Mouse (Mus musculus): Measurements from ENCODE around the gene Tcp11l2. TPM values are rescaled to one million over a fixed set of nuclear protein-coding genes. Genes with fewer than 3 reads are reported as not detected.

The Tcp11l2 gene
- total RNA-seq (2014; fragmentation: Nextera tagmentation) (15.6 and 18.3 TPM in 2 replicates), total RNA-seq (2017) (8.9 and 9.5 TPM in 2 replicates)

- peak; percentile 83 for ATAC-seq (replicated peaks; ENCODE audit: poor library complexity, severe bottlenecking)
Measured at GRCm38 (mm10) chr10:84576395-84577070, at the start of gene Tcp11l2. TSS of gene Tcp11l2 (plus strand) at chr10:84576626.

- peak; percentile 80 for ATAC-seq (replicated peaks; ENCODE audit: poor library complexity, severe bottlenecking)
Measured at GRCm38 (mm10) chr10:84527070-84527469, 49.4 kb upstream of the Tcp11l2 start.

DNA sequence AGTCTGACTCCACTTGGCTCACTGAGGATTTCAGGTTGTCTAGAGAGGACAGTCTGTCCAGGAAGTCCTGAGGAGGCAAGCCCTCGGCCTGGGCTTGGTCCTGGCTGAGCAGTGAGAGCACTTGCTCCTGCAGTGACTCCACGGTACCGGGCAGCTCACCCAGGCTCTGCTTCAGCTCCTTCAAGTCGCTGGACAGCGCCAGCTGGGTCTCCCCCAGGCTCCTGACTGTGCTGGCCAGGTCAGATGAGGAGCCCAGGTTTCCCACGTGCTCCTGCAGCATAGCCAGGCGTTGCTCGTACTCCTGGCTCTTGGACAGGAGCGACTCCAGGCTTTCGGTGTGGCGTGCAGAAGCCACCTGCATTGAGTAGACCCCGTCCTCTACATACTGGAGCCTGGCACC lies 48.8 kb upstream of the Tcp11l2 start:
- ATAC-seq (replicated peaks; ENCODE audit: poor library complexity, severe bottlenecking) = peak; percentile 23; the same call in 1 of the 2 replicates

- no peak for ATAC-seq (replicated peaks; ENCODE audit: poor library complexity, severe bottlenecking)
Measured at GRCm38 (mm10) chr10:84530388-84530787, 46.0 kb upstream of the Tcp11l2 start.

- no peak for ATAC-seq (replicated peaks; ENCODE audit: poor library complexity, severe bottlenecking)
Measured at GRCm38 (mm10) chr10:84531576-84531975, 44.9 kb upstream of the Tcp11l2 start.

DNA sequence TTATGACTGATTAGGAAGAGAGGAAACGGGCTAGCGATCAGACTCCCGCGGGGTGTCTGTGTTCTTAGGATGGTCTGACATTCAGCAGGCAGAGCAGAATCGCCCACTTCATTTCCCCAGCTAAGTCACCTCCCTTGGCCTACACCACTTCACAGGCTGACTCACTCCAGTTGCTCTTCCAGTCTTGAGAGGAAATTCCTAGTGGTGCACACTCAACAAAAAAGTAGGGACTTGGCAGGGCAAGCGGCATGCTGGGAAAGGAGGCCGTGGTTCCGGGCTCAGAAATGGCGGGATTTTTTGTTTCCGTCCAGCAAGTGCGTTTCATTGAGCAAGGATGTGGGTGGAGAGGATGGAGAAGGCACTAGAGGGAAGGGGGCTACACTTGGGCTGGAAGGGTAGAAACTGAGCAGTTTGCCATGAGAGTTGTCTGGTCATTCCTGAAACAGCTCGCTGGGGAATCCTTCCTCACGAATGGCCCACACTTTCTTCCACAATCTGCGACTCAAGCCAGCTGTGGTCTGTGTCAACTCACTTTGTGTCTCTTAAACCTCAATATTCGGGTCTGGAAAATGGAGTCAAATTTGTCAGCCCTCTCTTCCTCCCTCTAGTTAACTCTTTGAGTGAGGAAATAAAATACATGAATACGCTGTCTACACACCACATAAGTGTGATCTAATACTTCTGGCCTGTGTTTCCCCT lies 44.1 kb upstream of the Tcp11l2 start:
- ATAC-seq (replicated peaks; ENCODE audit: poor library complexity, severe bottlenecking) = no peak

- ATAC-seq (replicated peaks; ENCODE audit: poor library complexity, severe bottlenecking) = 0 out of 2 replicates have a peak, but pooled peaks have one; percentile 10
Measured at GRCm38 (mm10) chr10:84532911-84533882, 43.2 kb upstream of the Tcp11l2 start.

DNA sequence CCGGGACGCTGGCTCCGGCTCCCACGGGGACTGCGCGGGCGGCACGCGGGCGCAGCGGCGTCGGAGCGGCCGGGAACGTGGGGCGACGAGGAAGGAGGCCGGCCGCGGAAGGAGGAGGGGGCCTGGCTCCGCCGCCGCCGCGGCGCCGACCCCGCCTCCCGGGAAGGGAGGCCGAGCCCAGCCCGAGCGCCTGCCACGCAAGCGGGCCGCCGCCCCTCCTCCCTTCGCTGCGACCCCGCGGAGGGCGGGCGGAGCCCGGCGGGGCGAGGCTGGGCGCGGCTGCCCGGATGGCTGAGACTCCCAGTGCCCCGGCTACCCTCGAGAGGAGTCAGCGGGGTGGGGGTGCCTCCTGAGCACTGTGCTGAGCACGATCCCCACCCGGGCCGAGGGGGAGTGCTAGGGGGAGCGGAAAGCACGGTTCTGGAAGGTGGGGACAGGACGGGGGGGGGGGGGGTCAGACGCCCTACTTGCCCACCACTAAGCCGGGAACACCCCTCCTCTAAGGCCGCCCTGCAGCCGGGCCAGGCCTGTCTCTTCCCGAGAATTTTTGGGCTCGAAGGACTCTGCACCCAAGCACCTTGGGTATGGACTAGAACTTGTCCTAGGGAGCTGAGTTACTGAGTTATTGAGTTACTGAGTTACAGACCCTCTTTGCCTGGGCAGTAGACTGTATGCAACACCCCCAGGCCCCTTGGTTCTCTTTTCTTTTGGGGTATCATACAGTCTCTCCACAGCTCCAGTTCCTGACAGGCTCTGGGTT lies 42.3 kb upstream of the Tcp11l2 start, which contains the start of gene Ckap4:
TSS of gene Ckap4 (minus strand) at position 151 of the 760 bp plus-strand sequence.
- ATAC-seq (replicated peaks; ENCODE audit: poor library complexity, severe bottlenecking) = peak; percentile 56

DNA sequence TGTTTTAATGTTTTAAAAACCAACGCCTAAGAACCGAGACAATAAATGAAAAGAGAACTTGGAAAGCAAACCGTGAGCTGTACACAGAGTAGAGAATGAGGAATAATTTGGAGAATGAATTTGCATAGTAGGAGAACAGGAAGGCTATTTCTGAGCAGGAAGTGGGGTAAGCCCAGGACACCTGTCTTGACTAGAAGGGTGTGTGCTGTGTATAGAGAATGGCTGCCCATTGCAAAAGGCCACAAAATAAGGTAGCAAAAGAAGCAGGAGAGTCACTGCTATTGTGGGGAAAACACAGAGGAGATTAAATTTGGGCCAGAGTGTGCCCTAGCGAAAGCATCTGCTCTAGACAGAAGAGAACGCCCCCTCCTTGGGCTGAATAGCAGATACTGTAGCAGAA lies 41.0 kb upstream of the Tcp11l2 start:
- ATAC-seq (replicated peaks; ENCODE audit: poor library complexity, severe bottlenecking) = peak; percentile 40

GRCm38 (mm10) chr10:84535859-84536258 lies 40.6 kb upstream of the Tcp11l2 start:
- no peak for ATAC-seq (replicated peaks; ENCODE audit: poor library complexity, severe bottlenecking)

GRCm38 (mm10) chr10:84539651-84540050 lies 36.8 kb upstream of the Tcp11l2 start:
- ATAC-seq (replicated peaks; ENCODE audit: poor library complexity, severe bottlenecking) = no peak

DNA sequence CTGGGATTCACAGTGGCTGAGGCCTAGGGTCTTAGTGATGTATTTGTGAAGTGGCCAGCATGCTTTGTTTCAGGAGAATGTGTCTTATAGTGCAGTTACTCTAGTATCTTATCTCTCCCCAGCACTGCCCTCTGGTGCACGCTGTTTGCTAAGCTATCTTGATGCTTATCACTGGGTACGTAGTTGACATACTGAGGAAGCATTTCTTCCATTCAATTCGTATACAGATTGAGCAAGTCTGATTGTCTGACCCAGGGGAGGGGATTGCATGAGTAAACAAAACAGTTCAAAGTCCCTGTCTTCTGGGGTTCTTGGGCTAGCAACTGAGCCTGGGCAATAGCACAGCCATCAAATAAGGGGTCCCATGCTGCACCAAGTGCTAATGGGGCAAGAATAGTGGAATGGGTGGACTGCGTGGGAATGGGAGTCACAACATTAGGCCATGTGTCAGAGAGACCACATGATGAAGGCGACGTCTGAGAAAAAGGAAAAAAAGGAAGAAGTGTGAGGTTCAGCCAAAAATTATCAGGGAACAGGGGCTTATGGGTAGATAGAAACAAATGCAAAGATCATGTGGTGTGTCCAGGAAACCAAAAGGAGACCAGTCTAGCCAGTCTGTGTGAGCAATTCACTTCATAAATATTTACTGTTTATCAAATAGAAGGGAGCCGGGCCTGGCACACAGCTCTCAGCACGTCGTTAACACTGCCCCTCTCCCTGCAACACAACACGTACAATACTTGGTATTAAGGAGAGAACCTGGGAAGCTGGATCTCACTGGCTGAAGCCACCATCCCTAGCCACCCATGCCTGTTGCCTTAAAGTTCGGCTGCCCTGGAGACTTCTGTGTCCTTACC lies 33.4 kb upstream of the Tcp11l2 start:
- ATAC-seq (replicated peaks; ENCODE audit: poor library complexity, severe bottlenecking) = peak; percentile 69

DNA sequence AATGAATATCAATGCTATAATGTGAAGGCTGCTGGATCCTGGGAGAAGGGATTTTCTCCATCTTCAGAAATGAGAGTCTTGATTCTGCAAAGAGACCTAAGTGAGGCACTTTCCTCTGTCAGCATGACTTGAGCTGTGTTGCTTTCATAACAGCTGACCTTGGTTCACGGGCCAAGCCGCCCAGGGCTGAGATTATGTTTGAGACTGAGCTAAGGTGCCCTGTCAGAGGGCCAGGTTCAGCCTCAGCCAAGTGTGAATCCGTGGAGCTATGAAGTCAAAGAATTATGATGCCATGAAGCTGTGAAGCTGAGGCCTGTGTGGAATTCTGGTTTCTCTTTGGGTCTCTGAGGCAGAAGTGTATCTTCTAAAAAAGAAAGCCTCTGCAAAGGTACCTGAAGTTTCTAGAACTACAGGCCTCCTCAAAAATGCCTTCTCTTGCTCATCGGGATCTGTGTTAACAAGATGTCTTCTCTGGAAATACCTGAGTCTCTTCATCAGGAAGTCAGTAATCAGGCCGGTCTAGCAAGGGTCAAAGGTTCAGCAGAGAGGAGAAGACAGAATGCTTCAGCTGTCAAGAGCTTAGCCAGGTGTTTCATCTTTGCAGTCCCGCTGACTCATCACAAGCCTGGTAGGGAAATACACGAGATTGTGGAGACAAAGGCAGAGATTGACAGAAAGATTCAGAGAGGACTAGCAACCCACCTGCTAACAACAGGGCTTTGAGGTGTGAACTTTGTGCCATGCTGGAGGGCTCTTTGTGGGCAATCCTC lies 31.4 kb upstream of the Tcp11l2 start:
- ATAC-seq (replicated peaks; ENCODE audit: poor library complexity, severe bottlenecking) = no peak

GRCm38 (mm10) chr10:84549146-84549919 lies 27.1 kb upstream of the Tcp11l2 start:
- peak; percentile 73 for ATAC-seq (replicated peaks; ENCODE audit: poor library complexity, severe bottlenecking)

DNA sequence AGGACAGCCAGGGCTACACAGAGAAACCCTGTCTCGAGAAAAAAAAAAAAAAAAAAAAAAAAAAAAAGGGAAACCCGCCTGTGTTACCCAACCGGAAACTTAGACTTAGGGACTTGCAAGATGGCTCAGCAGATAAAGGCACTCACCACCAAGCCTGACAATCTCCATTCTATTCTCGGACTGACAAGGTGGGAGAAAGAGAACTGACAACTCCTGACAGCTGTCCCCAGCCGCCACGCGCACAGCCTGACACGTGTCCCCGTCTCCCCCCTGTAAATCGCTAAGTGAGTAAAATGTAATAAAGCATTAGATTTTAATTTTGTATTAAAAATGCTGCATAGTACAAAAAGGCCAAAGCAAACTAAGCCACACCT lies 26.5 kb upstream of the Tcp11l2 start:
- ATAC-seq (replicated peaks; ENCODE audit: poor library complexity, severe bottlenecking) = peak; percentile 92

- 0 out of 2 replicates have a peak, but pooled peaks have one; percentile 15 for ATAC-seq (replicated peaks; ENCODE audit: poor library complexity, severe bottlenecking)
Measured at GRCm38 (mm10) chr10:84551846-84552245, 24.6 kb upstream of the Tcp11l2 start.

GRCm38 (mm10) chr10:84552477-84552876 lies 23.9 kb upstream of the Tcp11l2 start:
- no peak for ATAC-seq (replicated peaks; ENCODE audit: poor library complexity, severe bottlenecking)

All from granulocyte monocyte progenitor cell, adult 5-6 weeks (primary cell).